Mouse (Mus musculus): ENCODE results near the gene Abhd14b. TPM values are rescaled to one million over a fixed set of nuclear protein-coding genes. Genes with fewer than 3 reads are reported as not detected.
"Not testable (repeated sequence)": the region's sequence is repeated elsewhere in the genome, so short reads cannot be mapped to it uniquely, and the experiment has no call there.

Abhd14b gene
- polyA plus RNA-seq, 1 experiment from 2014 or later: 11.0 TPM

GRCm38 (mm10) chr9:106481075-106481474 lies 33.8 kb downstream of the Abhd14b start:
- Histone ChIP-seq H3K36me3 (ENCODE audit: insufficient read depth) (peaks cover 51% of the 10 kb centered on the region), H3K27me3 (ENCODE audit: insufficient read depth, low read length) (no peaks in the 10 kb centered on the region), H3K4me1 (ENCODE audit: insufficient read depth) (0 out of 2 replicates have a peak, but pooled peaks cover 7% of the 10 kb centered on the region), H3K27ac (ENCODE audit: low read depth) (no peak overlapping the region), H3K9ac (no peak overlapping the region), H3K4me3 (ENCODE audit: low read depth, low read length) (no peak overlapping the region), H3K4me2 (no peak overlapping the region), H3K9me3 (ENCODE audit: low read depth, low read length) (no peaks in the 10 kb centered on the region)
- TF ChIP-seq CTCF (IDR thresholded peaks at IDR 0.05; ENCODE audit: low read depth): no peak
- 96% methylated on average over 15 of the region's 15 CpGs for WGBS
- DNase-seq (no peak), ATAC-seq (ENCODE audit: insufficient read depth) (no peak)

- H3K9me3 ChIP-seq (ENCODE audit: low read depth, low read length): no peaks in the 10 kb centered on the region
- TF ChIP-seq CTCF (IDR thresholded peaks at IDR 0.05; ENCODE audit: low read depth): no peak
- H3K27ac ChIP-seq (ENCODE audit: low read depth): no peak overlapping the region
- ATAC-seq (ENCODE audit: insufficient read depth) (no peak), DNase-seq (no peak)
- peaks cover 56% of the 10 kb centered on the region for H3K36me3 ChIP-seq (ENCODE audit: insufficient read depth)
- no peaks in the 10 kb centered on the region for H3K27me3 ChIP-seq (ENCODE audit: insufficient read depth, low read length)
- no peak overlapping the region for H3K4me2 ChIP-seq
- H3K4me3 ChIP-seq (ENCODE audit: low read depth, low read length): no peak overlapping the region
- no peak overlapping the region for H3K9ac ChIP-seq
- 86% methylated on average over 13 of the region's 13 CpGs for WGBS
- H3K4me1 ChIP-seq (ENCODE audit: insufficient read depth): 0 out of 2 replicates have a peak, but pooled peaks cover 2% of the 10 kb centered on the region
Observed at GRCm38 (mm10) chr9:106481676-106482075, 34.4 kb downstream of the Abhd14b start.

- Histone ChIP-seq H3K4me3 (ENCODE audit: low read depth, low read length) (no peak overlapping the region), H3K27me3 (ENCODE audit: insufficient read depth, low read length) (no peaks in the 10 kb centered on the region), H3K4me1 (ENCODE audit: insufficient read depth) (0 out of 2 replicates have a peak, but pooled peaks cover 2% of the 10 kb centered on the region), H3K27ac (ENCODE audit: low read depth) (no peak overlapping the region), H3K9ac (no peak overlapping the region), H3K4me2 (no peak overlapping the region), H3K9me3 (ENCODE audit: low read depth, low read length) (no peaks in the 10 kb centered on the region), H3K36me3 (ENCODE audit: insufficient read depth) (peaks cover 56% of the 10 kb centered on the region)
- whole genome bisulfite sequencing: 85% methylated on average over 17 of the region's 17 CpGs
- TF ChIP-seq CTCF (IDR thresholded peaks at IDR 0.05; ENCODE audit: low read depth): no peak
- DNase-seq (no peak), ATAC-seq (ENCODE audit: insufficient read depth) (no peak)
Observed at GRCm38 (mm10) chr9:106482578-106483115, 35.4 kb downstream of the Abhd14b start.

- 91% methylated on average over 10 of the region's 10 CpGs for WGBS
- H3K4me1 ChIP-seq (ENCODE audit: insufficient read depth): 0 out of 2 replicates have a peak, but pooled peaks cover under 1% of the 10 kb centered on the region
- no peak overlapping the region for H3K4me2 ChIP-seq
- ATAC-seq (ENCODE audit: insufficient read depth): no peak
- H3K36me3 ChIP-seq (ENCODE audit: insufficient read depth): peaks cover 56% of the 10 kb centered on the region
- no peak overlapping the region for H3K27ac ChIP-seq (ENCODE audit: low read depth)
- no peak overlapping the region for H3K9ac ChIP-seq
- no peaks in the 10 kb centered on the region for H3K9me3 ChIP-seq (ENCODE audit: low read depth, low read length)
- no peak overlapping the region for H3K4me3 ChIP-seq (ENCODE audit: low read depth, low read length)
- no peak for DNase-seq
- no peaks in the 10 kb centered on the region for H3K27me3 ChIP-seq (ENCODE audit: insufficient read depth, low read length)
- no peak for TF ChIP-seq CTCF (IDR thresholded peaks at IDR 0.05; ENCODE audit: low read depth)
Observed at GRCm38 (mm10) chr9:106483136-106483535, 35.9 kb downstream of the Abhd14b start.

- WGBS: 88% methylated on average over 17 of the region's 17 CpGs
- peaks cover 56% of the 10 kb centered on the region for H3K36me3 ChIP-seq (ENCODE audit: insufficient read depth)
- H3K9me3 ChIP-seq (ENCODE audit: low read depth, low read length): no peaks in the 10 kb centered on the region
- ATAC-seq (ENCODE audit: insufficient read depth) (no peak), DNase-seq (no peak)
- H3K4me3 ChIP-seq (ENCODE audit: low read depth, low read length): no peak overlapping the region
- no peak overlapping the region for H3K4me2 ChIP-seq
- H3K4me1 ChIP-seq (ENCODE audit: insufficient read depth): no peaks in the 10 kb centered on the region
- H3K9ac ChIP-seq: no peak overlapping the region
- H3K27ac ChIP-seq (ENCODE audit: low read depth): no peak overlapping the region
- no peak for TF ChIP-seq CTCF (IDR thresholded peaks at IDR 0.05; ENCODE audit: low read depth)
- H3K27me3 ChIP-seq (ENCODE audit: insufficient read depth, low read length): no peaks in the 10 kb centered on the region
Observed at GRCm38 (mm10) chr9:106483606-106484005, 36.3 kb downstream of the Abhd14b start.

GRCm38 (mm10) chr9:106485076-106485475 lies 37.8 kb downstream of the Abhd14b start:
- Histone ChIP-seq H3K9ac (no peak overlapping the region), H3K4me1 (ENCODE audit: insufficient read depth) (no peaks in the 10 kb centered on the region), H3K9me3 (ENCODE audit: low read depth, low read length) (no peaks in the 10 kb centered on the region), H3K36me3 (ENCODE audit: insufficient read depth) (peaks cover 56% of the 10 kb centered on the region), H3K27me3 (ENCODE audit: insufficient read depth, low read length) (no peaks in the 10 kb centered on the region), H3K4me3 (ENCODE audit: low read depth, low read length) (no peak overlapping the region), H3K4me2 (no peak overlapping the region), H3K27ac (ENCODE audit: low read depth) (no peak overlapping the region)
- WGBS: 79% methylated on average over 10 of the region's 10 CpGs
- DNase-seq: no peak
- no peak for ATAC-seq (ENCODE audit: insufficient read depth)
- no peak for TF ChIP-seq CTCF (IDR thresholded peaks at IDR 0.05; ENCODE audit: low read depth)

GRCm38 (mm10) chr9:106487602-106488001 lies 40.3 kb downstream of the Abhd14b start:
- peaks cover 39% of the 10 kb centered on the region for H3K36me3 ChIP-seq (ENCODE audit: insufficient read depth)
- H3K27me3 ChIP-seq (ENCODE audit: insufficient read depth, low read length); DNase-seq; H3K27ac ChIP-seq (ENCODE audit: low read depth); H3K4me2 ChIP-seq; ATAC-seq (ENCODE audit: insufficient read depth); H3K9ac ChIP-seq; H3K9me3 ChIP-seq (ENCODE audit: low read depth, low read length); H3K4me3 ChIP-seq (ENCODE audit: low read depth, low read length); H3K4me1 ChIP-seq (ENCODE audit: insufficient read depth): not testable (repeated sequence)
- 76% methylated on average over 6 of the region's 6 CpGs for WGBS
